Mouse (Mus musculus) heart, postnatal 4 days (tissue): ENCODE data around the gene Akirin1. TPM values are rescaled to one million over a fixed set of nuclear protein-coding genes. Genes with fewer than 3 reads are reported as not detected.

Experiments
- DNase-seq: peaks from one replicate; pipeline ENCODE4 v3.0.0; 2021
- total RNA-seq, 2 experiments: library from RNA; stranded (reverse); gene quantifications; 2 replicates each; pipeline ENCODE4 v1.2.3; 2021

The Akirin1 gene
- 10 to 100 TPM; 46.2 to 46.7 TPM for total RNA-seq

DNA sequence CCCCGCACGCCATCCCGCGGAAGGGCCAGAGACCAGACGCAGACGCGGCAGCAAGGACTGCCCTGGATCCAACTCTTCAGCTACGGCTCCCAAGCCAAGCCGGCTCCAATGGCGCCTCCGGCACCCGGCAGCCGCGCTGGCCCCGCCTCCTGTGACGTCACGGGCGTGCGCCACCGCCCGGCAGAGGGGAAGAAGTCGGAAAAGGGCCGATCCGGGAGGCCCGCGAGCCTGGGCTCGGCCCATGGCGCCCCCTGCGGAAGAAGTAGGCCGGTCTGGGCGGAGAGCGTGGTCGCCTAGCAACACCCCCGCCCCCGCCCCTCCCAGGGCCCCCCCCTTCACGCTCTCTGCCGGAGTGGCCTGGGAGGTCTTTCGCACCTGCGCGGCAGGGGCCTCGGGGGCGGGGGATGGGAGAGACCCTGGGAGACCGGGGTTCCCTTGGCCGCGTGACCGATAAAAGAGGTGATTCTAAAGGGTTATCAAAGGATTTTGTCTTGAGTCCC lies at the start of gene Akirin1:
TSS of gene Akirin1 (minus strand) at position 194 of the 500 bp plus-strand sequence.
- peak; percentile 99 for DNase-seq

DNA sequence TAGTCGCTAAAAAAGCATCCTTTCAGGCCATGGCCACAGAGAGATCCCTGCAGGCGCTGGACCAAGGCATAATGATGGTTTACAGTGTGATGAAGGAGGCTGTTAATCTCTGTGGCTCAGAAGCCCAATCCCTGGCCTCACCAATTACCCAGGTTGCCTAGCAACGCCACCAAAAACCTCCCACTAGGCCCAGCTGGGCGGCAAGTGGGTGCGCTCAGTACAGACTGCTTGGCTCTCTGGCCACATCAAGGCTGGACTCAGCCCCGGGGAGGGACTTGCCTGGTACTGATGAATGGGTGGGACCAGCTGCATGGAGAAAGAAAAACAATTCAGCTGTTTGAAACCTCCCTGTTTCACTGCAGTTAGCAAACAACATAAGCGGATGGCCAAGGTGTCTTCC lies 47.7 kb upstream of the Akirin1 start:
- DNase-seq = no peak

DNA sequence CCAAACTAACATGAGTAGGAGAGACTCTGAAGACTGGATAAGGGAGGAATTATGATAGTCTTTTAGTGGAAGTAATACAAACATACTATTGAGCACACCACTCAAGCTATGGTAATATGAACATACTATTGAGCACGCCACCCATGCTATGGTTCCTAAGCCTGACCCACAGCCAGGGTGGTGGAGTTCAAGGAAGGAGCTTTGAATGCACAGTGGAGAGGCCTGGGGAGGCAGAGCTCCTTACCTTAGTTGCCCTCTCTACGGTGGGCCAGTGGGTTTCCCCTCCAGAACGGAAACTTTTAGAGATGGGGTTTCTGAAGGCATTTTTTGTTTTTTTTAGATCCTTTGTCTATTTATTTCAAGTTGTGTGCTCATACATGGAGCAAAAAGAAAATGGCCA lies 47.3 kb upstream of the Akirin1 start:
- DNase-seq = no peak

DNA sequence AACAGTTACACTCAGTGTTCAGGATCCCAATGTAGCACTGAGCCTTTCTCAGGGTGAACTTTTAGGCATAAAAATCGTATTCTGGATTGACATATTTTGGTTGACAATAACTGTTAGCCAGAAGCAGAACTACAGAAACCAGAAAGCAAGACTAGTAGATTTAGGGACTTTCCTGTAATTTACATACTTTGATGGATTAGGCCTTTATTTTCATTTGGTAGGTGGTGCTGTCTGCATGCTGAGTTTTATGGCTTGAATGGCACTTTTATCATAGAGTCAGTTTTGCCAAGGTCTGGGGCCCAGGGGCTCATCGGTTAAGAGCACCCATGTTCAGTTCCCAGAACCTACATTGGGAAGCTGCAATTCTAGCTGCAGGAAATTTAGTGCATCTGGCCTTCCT lies 44.9 kb upstream of the Akirin1 start:
- no peak for DNase-seq

DNA sequence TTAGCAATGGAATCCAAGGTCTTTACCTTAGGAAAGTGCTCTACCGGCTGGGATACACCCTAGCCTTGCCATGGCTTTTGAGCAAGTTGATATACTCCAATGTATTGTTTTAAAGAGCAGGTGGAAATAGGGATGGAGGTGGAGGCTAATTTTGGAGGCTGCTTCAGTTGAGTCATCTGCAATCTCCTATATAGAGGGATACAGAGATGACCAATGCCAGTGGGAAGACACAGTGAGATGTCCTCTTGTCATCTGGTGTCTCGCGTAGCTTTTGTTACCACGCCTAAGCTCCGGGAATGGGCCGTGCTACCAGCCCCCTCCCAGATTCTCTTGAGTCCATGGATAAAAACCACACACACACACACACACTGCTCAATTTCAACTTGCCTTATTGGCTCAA lies 43.0 kb upstream of the Akirin1 start:
- DNase-seq = no peak

DNA sequence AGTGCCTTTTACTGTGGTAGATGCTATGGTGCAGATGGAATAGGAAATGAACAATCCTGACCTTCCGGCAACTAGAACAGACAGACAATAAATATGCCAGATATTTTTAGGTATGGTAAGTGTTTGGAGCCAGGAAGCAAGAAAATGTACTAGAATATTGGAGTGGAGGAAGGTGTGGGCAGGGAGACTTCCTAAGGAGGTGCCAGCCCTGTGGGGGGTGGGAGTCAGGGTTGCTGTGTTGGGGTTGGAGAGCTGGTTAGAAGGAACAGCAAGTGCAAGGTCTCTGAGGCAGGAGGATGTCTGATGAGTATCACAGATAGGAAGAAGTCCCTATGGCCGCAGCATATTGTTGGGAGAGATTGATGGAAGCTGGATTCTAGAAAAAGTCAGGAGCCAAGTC lies 42.5 kb upstream of the Akirin1 start:
- no peak for DNase-seq

DNA sequence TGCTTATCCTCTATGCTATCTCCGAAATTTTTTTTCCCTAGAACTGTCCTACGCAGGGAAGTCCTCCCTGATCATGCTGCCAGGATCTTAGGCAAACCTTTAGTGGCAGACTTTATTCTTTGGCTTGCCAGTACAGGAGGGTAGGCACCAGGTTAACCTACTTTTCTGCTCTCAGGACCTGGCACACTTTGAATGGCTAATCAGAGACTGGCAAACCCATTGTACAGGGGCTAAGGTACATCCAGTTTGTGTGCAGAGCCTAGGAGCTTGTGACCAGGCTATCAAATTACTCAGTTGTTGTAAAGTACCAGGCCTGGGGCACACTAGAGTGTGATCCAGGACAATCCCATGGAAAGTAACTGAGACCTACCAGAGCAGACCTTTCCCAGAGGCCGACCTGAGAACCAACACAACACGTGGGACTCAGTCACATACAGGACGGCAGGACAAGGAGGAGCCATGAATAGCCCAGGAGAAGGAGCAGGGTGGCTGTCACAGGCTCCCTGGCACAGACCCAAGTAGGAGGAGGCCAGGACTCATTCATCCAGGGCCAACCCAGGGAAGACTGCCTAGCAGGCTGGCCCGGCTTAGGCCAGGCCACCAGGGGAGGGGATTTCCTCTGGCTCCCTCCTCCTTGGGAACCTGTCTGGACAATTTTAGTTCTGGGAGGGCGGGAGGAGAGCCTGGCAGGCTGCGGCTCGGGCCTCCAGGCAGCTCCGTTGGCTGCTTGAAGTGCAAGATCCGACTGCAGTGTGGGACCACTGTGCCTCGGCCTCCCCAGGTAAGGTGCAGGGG lies 37.2 kb upstream of the Akirin1 start, which contains the start of gene Rhbdl2:
TSS of gene Rhbdl2 (plus strand) at position 684 of the 795 bp plus-strand sequence.
- DNase-seq = peak; percentile 85

DNA sequence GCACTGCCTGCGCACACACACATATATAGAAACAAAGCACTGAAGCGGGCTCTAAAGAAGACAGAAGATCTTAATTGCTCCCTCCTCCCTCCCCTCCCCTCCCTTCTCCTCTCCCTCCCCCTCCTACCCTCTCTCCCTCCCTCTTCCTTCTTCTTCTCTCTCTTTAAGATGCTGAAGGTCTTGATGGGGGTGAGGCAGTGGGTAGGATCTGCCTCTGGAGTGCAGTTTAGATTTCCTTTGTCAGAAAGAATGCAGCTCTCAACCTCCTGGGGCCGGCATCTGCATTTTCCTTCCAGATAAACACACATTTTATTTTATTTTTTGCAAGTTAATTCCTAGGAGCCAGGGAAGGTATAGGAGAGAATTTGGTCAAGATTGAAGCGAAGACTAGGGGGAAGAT lies 18.1 kb upstream of the Akirin1 start:
- no peak for DNase-seq

DNA sequence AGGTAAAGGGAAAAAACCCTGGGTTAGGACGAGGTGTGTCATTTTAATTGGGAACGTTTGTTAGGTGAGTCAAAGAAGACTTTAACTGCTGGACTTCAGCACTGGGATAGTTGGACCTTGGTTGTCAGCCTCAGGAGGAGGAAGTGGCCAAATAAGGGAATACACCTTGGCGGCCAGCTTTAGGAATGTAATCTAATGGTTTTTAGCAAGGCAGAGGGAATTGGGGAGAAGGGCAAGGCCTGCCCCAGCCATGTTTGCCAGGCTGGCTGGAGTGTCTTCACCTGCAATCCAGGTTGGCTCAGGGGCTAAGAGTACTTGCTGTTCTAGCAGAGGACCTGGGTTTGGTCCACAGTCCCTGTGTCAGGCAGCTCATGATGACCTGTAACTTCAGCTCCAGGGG lies 17.7 kb upstream of the Akirin1 start:
- no peak for DNase-seq

DNA sequence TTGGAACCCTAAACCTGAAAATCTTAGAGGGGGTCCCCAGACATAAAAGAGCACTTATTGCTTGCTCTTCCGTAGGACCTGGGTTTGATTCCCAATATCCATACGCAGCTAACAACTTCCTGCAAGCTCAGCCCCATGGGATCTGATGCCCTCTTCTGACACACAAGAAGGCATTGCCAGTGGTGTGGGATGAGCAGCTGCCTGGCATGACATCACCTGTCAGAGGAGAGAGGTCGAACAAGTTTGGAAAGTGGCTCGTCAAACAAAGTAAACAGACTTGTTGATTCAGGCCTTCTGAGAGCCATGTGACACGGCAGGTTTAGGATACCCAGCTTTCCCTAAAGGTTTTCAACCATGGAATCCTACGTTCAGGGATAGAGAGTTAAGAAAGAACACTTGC lies 14.9 kb upstream of the Akirin1 start:
- no peak for DNase-seq

DNA sequence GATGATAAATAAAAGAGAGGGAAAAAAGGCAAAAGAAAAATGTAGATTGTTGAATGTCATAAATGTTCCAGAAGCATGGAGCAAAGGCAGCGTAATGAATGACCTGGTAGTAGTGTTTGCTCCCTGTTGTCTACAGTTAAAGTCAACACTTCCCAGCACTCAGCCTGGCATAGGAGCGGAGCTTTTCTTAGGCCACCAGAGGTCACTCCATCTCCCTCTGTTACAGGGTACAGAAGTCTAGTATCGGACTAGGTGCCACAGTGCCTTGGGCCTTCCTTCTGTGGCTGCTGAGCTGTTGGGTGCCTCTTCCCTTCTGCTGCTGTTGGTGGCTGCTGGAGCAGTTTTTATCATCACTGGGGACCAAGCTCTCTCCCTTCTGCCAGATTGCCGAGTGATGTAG lies 8.2 kb upstream of the Akirin1 start:
- DNase-seq = peak; percentile 27

DNA sequence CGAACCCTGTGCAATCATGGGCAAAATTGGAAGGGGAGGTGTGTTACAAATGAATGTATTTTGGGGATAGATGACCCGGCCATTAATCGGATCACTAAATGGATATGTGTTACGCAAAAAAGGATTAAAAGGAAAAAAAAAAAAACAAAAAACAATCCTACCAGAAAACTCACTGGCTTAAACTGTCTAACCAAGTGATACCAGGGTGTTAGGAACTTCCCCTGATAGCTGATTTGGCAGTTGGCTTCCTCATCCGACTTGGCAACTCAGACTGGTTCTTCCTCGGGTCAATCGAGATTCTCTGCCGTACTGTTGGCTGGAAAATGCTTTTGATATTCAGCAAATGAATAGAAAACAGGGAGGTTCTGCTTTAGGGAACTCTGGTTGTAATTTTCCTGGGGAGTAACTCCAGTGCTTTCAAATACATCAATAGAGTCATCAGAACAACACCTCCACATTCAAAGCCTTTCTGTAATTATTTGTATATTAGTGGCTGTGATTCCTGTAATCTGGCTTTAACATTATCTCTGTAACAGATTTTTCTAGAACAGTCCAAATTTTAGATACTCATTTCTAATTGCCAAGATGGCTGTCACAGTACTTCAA lies 665 bp upstream of the Akirin1 start:
- DNase-seq = peak; percentile 43

DNA sequence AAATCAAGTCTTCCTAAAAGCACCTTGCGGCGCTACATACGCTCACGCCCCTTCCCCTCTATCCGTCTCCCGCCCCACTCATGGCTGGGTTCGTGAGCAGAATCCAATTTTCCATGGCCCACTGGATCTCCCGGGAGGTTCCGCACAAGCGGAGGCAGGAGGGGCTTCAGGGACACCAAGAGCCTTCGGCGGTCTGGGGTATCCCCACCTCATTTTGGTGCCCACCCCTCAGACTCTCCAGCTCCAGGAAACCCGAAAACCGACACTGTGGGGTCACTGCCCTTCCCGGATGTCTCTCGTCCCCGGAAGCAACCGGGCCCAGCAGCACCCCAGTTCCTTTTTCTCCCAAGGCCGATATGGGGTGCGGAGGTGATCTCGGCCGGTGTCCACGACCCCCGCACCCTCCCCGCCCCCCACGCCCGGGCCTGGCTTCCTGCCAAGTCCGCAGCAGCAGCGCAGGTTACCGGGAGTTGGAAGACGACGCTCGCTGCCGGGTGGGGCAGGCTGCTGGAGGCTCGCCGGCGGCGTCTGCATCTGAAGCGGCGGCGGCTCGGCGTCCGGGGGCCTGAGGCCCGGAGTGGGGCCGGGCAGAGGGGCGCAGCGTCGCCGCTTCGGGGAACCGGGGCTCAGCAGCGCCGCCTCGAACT lies 538 bp downstream of the Akirin1 start:
- DNase-seq = peak; percentile 58

DNA sequence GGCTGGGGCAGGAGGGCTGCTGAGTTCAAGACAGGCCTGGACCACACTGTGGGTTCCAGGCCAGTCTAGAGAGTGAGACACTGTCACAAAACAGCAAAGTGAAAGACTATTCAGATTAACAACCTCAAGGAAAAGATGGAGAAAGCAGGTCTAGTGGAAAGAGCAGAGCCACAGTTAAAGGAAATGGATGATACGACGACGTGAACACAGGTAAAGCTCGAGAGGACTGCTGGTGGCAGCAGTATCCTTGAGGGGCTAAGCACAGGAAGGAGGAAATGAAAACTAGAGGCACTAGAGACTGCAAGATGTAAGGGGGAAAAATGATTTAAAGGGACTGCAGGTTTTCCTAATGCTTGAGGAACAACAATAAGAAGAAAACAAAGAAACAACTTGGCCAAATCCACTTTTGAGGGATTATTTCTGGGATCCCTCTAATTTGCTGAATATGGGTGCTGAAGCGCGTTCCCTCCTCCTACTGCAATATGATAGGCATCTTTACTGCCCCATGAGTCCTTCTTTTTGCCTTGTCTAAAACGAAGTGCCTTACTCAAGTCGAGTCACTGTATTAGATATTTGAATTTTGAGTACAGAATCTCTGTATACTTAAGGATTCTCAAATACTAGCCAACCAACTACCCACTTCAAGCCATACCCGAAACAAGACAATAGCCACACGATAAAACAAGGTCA lies 1.3 kb downstream of the Akirin1 start:
- no peak for DNase-seq

DNA sequence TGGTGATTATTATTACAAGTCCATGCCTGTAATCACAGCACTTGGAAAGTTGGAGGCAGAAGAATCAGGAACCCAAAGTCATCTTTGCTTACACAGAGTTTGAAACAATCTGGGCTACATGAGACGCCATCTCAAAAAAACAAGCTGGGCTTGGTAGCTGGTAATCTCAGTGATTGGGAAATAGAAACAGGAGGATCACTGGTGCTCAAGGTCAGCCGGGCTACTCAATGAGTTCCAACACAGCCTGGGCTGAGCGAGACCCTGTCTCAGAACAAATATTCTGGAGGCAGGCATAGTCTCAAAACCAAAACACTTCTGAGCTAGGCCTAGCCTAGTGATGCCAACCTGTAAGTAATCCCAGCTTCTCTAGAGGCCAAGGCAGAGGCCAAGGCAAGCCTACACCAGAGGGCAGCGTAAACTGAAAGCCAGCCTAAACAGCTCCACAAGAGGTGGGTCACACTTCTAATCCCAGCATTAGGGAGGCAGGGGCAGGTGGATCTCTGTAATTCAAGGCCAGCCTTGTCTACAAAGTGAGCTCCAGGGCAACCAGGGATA lies 4.8 kb downstream of the Akirin1 start:
- no peak for DNase-seq

DNA sequence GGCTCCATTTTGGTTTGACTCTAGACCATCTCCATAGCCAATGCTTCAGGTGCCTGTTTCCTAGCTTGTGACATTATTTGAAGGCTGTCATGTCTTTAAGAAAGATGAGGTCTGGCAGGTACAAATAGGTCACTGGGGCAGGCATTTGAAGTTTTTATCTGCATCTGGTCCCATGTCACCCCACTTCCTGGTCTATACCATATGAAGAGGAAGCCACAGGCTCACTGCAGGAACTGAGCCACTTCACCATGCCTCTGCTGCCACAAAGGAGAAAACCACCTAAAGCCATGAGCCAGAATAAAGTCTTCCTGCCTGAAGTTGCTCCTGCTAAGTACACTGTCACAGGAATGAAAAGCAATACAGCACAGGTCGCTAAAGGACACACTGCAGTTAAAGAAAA lies 7.3 kb downstream of the Akirin1 start:
- DNase-seq = no peak

DNA sequence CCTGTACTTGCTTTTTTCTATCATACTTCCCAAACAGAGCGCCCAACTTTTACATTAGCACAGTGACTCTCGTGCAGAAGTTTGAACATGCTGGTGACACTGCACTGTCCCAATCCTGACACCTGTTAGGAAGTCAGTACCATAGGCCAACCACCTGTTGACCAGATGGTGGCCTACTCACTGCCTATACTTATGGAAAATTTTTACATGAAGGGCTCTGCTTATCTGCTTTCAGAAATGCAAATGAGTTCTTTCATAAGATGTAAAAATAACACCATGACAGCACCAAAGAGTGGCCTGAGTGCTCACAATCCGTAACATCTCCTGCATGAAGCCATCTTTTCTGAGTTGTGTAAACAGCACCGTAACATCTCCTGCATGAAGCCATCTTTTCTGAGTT lies 11.4 kb downstream of the Akirin1 start:
- no peak for DNase-seq

DNA sequence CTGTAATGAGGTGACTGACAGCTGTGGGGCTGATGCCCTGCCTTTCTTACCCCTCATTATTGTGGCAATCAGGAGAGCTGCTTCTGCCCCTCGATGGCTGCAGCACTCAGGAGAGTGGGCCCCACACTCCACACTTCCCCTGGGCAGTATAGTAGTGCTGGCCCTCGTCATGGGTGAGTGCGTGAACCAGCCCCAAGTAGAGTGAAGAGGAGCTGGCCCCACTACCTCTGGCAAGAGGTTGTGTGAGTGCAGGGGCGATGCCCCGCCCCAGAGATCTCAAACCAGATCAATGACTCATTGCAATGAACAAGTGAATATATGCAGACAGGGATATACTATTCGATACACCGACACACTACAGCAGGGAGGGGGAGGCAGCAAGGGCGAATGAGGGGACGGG lies 16.6 kb downstream of the Akirin1 start:
- DNase-seq = no peak

DNA sequence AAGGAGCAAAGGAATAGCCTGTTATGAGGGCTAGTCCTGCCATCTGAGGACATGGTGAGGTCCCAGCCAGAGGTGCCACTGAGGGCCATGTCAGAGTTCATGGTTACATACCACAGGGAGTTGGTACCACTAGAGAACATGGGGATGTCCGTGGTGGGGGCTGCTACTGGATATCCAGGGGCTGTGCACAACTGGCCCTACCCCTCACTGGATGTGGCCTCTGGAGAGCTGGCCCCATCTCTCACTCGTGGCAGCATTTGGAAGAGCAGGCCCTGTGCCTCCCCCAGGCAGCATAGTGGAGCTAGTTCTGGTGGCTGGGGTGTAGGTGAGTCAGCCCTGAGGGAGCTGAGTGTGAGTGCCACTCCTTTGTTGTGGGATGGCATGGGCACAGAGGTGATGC lies 17.2 kb downstream of the Akirin1 start:
- DNase-seq = no peak

DNA sequence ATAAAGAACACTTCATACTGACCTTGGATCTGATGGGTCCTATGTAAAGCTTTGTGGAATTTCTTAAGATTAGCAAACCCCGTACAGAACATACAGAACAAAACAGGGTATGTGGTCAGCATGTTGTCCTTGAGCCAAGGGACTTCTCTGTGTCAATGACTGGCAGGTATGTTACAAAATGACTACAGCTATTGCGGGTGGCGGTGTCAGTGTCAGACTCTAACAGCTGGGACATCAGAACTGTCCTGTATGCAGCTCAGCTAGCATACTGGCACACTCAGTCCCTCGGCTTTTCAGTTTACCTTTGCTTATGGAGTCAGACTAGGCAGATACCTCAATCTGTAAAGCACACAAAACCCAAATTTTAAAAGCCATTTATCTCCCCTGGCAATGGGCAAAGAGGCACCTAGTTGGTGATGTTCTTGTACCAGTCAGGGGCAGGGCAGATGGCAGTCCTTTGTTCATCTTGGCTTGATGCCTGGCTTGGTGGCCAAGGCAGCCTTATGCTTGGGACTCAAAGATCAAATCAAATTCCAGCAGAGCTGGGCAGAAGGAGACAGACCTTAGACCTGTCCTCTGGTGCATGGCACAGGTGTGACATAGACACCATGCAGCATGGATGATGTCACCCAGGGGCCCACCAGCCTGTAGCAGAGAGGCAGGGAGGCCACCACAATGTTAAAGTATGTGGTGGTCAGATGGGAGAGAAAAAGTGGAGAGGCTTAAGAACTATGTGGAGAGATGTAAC lies 17.8 kb downstream of the Akirin1 start:
- DNase-seq = no peak

DNA sequence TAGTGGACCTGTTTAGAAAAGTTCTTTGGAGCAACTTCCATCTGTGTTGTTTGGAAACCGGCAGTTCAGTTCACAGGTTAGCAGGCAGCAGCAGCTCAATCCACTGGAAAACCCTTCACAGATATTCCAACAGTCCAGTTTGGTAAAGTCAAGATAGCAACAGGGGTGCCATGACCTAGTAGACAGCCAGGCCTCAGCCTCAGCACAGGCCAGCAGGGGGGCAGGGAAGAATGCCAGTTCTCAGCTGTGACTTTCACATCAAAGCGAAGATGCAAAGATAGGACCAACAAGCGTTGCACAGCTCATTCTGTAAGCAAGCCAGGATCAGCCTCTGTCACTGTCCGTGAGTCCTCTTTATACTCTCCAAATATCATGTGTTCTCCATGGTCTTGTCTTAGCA lies 28.4 kb downstream of the Akirin1 start:
- no peak for DNase-seq

DNA sequence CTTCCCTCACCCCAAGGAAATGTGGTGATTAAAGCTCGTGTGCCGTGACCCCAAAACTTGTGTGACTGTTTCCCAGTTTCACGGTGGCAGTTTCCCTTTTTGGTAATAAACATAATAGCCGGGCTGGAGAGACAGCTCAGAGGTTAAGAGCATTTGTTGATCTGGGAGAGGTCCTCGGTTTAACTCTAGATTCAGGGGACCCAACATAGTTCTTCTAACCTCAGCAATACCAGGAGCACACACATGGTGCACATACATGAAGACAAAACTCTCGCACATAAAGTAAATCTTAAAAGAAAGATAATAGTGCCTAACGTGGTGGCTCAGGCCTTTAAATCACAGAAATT lies 31.7 kb downstream of the Akirin1 start:
- DNase-seq = no peak
